Mouse (Mus musculus) lung, postnatal 14 days (tissue): ENCODE data around the gene Zrsr1.

Experiments
- DNase-seq: peaks from one replicate; pipeline ENCODE4 v3.0.0; 2021

Zrsr1 gene

DNA sequence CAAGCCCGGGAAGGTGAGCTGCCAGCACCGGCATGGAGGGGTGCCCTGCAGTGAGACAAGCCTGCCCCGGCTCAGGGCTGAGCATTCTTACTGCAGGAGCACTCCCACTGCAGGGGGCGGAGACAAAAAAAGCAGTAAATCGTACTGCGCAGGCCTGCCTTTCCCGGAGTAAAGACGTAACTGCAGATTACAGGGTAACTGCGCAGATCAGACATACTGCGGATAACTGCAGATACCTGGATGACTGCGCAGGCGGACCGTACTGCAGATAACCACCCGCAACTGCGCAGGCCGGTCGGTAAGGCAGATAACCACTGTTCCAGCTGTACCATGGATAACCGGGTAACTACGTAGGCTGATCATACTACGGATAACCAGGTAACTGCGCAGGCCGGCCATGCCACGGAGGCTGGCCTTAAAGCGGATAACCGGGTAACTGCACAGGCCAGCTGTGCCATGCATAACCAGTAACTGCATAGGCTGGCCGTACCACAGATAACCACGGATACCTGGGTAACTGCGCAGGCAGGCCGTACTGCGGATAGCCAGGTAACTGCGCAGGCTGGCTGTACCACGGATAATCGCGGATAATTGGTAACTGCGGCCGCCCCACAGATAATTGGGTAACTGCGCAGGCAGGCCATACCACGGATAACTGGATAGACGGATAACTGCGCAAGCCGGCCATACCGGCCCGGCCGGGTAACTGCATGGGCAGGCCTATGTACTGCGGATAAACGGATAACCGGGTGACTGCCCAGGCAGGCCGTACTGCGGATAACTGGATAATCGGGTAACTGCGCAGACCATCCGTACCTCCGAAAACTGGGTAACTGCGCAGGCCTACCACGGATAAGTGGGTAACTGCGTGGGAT, at the start of gene Zrsr1:
Zrsr1 (plus strand) TSS at position 171 of the 875 bp plus-strand sequence.
- peak; percentile 62 for DNase-seq

- DNase-seq, result no peak
Measured at GRCm38 (mm10) chr11:22922546-22922945, 49.3 kb upstream of the Zrsr1 start.

- DNase-seq, result no peak
Measured at GRCm38 (mm10) chr11:22923606-22924005, 48.2 kb upstream of the Zrsr1 start.

DNA sequence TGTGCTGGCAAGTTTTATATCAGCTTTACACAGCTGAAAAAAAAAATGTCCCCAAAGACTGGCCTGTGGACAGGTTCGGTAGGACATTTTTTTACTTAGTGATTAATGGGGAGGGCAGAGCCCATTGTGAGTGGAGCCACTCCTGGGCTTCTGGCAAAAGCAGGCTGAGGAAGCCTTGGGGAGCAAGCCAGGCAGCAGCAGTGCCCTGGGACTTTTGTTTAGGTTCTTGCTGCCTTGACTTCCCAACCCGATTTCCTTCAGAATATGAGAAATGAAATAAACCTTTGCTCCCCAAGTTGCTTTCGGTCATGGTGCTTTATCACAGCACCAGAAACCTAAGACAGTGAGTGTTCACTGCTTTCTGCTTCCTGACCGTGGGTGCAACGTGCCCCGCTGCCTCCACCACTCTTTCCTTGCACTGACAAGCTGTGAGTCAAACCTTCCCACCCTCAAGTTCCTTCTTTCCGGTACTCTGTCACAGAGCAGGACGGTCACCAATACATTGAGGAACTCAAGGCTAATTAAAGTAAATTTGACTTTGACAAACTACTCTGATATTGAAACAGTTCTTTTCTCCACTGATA, 43.1 kb upstream of the Zrsr1 start:
- no peak for DNase-seq

- DNase-seq, result no peak
Measured at GRCm38 (mm10) chr11:22930129-22930528, 41.7 kb upstream of the Zrsr1 start.

- no peak for DNase-seq
Measured at GRCm38 (mm10) chr11:22931320-22931905, 40.4 kb upstream of the Zrsr1 start.

- no peak for DNase-seq
Measured at GRCm38 (mm10) chr11:22932167-22932566, 39.6 kb upstream of the Zrsr1 start.

DNA sequence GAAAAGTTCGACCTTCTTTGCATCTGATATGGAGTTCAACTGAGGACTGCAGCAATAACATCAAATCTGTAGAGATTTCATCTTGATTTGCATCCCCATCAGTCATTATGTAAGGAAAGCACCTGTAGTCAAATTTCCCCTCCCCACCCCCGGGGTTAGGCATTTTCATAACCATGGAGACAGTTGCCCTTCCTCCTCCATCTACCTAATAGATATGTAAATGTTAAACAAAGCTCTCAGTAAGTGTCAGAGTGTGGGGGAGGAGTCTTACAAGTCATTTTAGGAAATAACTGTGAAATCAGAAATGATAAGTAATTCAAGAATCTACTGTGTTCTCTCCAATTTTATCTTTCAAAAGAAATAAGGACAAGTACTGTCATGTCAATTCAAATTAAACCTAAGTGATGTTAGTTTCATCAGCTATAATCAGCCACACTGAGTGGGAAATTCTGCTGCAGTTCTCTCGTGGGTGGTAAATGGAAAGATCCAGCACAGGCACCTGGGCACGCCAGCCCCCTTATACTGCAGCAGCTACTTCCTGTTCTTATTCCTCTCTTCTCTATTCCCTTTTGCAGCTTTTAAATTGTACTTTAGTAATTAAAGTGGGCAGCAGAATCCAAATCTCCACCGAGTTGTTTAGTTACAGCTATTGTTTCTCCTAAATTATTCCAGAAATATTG, 35.2 kb upstream of the Zrsr1 start:
- no peak for DNase-seq

- DNase-seq, result no peak
Measured at GRCm38 (mm10) chr11:22937716-22938316, 34.0 kb upstream of the Zrsr1 start.

- DNase-seq, result no peak
Measured at GRCm38 (mm10) chr11:22938983-22939382, 32.8 kb upstream of the Zrsr1 start.

DNA sequence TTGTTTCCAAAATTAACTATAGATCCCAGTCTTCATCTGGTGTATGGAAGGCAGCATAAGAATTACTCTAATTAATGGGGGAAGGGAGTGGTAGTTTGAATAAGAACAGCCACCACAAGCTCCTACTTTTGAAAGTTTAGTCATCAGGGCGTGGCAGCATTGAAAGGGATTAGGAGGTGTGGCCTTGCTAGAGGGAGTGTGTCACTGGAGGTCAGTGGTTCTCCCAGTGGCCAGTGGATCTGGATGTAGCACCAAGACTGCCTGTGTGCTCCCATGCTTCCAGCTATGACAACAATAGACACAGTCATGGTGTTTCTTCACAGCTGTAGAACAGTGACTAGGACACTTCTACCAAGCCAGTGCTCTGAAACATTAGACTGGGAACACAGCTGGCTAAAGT, 22.7 kb upstream of the Zrsr1 start:
- no peak for DNase-seq

DNA sequence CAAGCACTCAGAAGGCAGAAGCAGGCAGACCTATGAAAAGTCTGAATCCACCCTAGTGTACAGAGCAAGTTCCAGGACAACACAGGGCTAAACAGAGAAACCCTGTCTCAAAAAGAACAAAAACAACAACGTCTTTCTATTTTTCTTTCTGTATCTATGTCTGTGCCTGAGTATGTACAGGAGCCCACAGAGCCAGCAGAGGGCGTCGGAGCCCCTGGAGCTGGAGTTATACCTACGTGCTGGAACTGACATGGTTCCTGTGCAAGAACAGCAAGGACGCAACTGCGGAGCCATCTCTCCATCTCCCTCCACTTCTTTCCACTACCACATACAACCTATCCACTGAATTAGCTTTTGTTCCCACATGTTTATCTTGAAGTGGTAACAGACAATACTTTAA, 21.7 kb upstream of the Zrsr1 start:
- DNase-seq, result no peak

- no peak for DNase-seq
Measured at GRCm38 (mm10) chr11:22952668-22953067, 19.1 kb upstream of the Zrsr1 start.

DNA sequence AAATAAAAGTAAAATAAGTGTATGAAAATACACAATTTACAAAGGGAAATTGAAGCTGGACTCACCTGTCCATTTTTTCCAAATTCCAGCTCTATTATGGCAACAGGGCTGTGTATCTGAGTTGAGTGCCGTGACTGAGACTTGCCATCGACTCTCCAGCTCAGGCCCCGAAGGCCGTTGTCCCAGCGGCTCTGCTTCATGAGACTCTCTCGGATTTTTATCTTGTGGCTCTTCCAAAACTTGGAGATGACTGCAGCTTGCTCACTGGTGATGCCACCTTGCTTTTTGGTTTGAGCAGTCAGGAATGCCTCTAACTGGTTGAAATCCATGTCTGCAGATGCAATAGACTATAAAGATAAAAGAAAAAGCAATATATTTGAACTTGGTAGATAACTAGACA, 15.5 kb upstream of the Zrsr1 start:
- no peak for DNase-seq

GRCm38 (mm10) chr11:22956830-22957229, 15.0 kb upstream of the Zrsr1 start:
- peak; percentile 72 for DNase-seq

DNA sequence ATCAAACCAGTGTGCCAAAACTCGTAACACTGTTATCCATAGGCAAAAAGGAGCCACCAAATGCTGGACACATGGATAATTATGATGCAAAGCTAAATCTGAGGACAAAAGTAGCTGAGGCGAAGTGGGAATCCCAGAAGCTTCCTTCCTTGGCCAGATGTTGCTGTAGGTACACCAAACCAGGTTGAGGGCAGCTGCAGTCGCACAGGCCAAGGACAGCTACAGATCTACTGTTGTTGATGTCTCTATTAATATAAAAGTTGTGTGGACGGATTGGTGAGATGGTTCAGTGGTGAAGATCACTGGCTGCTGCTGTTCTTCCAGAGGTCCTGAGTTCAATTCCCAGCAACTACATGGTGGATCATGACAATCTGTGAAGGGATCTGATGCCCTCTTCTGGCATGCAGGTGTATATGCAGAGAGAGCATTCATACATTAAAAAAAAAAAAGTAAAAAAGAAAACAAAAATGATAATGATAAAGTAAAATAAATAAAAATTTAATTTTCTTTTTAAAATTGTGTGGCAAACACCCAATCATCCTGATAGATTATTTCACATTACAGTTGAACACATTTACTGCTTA, 13.9 kb upstream of the Zrsr1 start:
- no peak for DNase-seq

DNA sequence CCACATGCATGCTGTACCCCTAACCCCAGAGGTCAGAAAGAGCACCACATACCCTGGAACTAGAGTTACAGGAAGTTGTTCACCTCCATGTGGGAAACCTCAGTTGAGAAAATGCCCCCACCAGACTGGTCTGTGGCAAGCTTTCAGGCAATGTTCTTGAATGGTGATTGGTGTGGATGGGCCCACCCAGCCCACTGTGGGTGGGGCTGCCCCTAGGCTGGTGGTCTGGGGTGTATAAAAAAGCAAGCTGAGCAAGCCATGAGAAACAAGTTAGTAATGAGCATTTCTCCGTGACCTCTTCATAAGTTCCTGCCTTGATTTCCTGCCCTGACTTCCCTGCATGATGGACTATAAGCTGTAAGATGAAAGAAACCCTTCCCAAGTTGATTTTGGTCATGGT, 9.7 kb upstream of the Zrsr1 start:
- no peak for DNase-seq

GRCm38 (mm10) chr11:22964401-22964800, 7.4 kb upstream of the Zrsr1 start:
- no peak for DNase-seq

GRCm38 (mm10) chr11:22965503-22965902, 6.3 kb upstream of the Zrsr1 start:
- DNase-seq, result peak; percentile 17

GRCm38 (mm10) chr11:22969486-22969885, 2.3 kb upstream of the Zrsr1 start:
- DNase-seq, result no peak

DNA sequence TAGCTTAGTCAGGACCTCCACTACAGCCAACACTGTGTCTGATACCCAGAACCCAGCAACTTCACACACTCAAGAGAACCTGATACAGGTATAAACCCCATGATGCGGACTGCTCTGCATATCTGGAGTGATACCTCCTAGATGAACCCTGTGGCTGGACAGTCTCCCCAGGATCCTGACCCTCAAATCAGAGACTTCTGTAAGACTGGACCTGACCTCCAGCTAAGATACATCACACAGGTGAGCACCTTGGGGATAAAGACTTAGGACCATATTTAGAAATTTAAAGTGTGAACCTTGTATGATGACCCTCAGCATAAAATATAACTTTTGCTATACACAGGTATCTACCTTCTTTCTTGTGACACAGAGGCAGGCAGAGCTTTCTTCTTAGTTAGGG, 1.3 kb upstream of the Zrsr1 start:
- DNase-seq, result no peak

DNA sequence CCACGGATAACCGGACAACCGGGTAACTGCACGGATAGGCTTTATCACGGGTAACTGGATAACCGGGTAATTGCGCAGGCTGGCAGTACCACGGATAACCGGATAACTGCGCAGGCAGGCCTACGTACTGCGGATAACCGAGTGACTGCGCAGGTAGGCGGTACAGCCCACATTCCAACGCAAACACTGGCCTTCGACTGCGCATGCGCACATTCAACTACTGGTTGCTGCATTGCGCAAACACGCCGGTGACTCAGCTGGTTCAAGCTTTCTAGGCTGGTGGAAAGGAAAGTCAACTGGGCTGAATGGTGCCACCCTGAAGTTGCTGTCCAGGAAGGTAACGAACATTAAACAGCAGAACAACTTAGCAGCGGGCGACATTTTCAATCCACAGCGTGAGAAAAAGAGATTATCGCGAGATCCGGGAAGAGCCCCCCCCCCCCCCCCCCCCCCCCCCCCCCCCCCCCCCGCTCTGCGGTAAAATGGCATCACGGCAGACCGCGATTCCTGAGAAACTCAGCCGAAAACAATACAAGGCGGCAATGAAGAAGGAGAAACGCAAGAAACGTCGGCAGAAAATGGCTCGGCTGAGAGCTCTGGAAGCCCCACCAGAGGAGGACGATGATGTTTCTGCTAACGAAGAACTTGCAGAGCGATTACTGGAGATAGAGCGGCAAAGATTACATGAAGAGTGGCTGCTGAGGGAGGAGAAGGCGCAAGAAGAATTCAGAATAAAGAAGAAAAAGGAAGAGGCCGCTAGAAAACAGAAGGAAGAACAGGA, 1.1 kb downstream of the Zrsr1 start:
- peak; percentile 87 for DNase-seq
